ENCODE assay signal across 7 mouse cellular contexts in genomic region chr7:44974383-44975116, GRCm38 (mm10). TPM values are rescaled to one million over a fixed set of nuclear protein-coding genes. Genes with fewer than 3 reads are reported as not detected.
A peak's percentile ranks its signal among the peaks of the same experiment; 100 is the strongest.
DNase-seq lines count a peak whose midpoint lies in the region; ATAC-seq and TF ChIP-seq lines count a peak whose summit lies in the region.

Cpt1c (minus strand) TSS chr7:44974851.

- peak; percentile 98 for DNase-seq in brain, adult 2 months (ENCODE audit: low read depth, low spot score)
- peak; percentile 62 for DNase-seq in kidney, adult 18-20 months
- peak; percentile 90 for DNase-seq in left cerebral cortex, postnatal 4 days
- peak; percentile 84 for DNase-seq in midbrain, embryonic 10.5 days (ENCODE audit: low spot score)
- DNase-seq in spleen, adult 2 months (ENCODE audit: low read depth in 1 of 2, low spot score in 2 of 2): no peak

- H3K9ac ChIP-seq in embryonic facial prominence, embryonic 13.5 days: peak within 1 kb of the TSS; percentile 77

- WGBS in embryonic facial prominence, embryonic 13.5 days: 1% methylated on average over 22 of the region's 22 CpGs
- 1% methylated on average over 22 of the region's 22 CpGs for WGBS in midbrain, embryonic 10.5 days
- 19% methylated on average over 22 of the region's 22 CpGs for WGBS in spleen, adult 2 months

- ATAC-seq in embryonic facial prominence, embryonic 13.5 days (ENCODE audit: insufficient number of reproducible peaks, insufficient read depth, low FRiP score, low TSS enrichment, low read depth): no peak
- ATAC-seq in granulocyte monocyte progenitor cell, adult 5-6 weeks (replicated peaks; ENCODE audit: poor library complexity, severe bottlenecking): 0 out of 2 replicates have a peak, but pooled peaks have one; percentile 22

- no peak for TF ChIP-seq CTCF in spleen, adult 2 months (IDR thresholded peaks at IDR 0.05; ENCODE audit: extremely low read depth, insufficient read depth, insufficient read length, insufficient replicate concordance)

- peak within 1 kb of the TSS; percentile 92 for H3K27ac ChIP-seq in embryonic facial prominence, embryonic 13.5 days
- H3K27ac ChIP-seq in midbrain, embryonic 10.5 days (replicated peaks): peak within 1 kb of the TSS; percentile 82
- H3K27ac ChIP-seq in spleen, adult 2 months (ENCODE audit: insufficient read depth, low read length): no peak within 1 kb of the TSS

- peak within 1 kb of the TSS; percentile 79 for H3K4me2 ChIP-seq in embryonic facial prominence, embryonic 13.5 days

- peak within 1 kb of the TSS; percentile 60 for H3K4me3 ChIP-seq in embryonic facial prominence, embryonic 13.5 days
- H3K4me3 ChIP-seq in midbrain, embryonic 10.5 days: peak within 1 kb of the TSS; percentile 55
- peak within 1 kb of the TSS; percentile 25; the same call in 1 of the 2 replicates for H3K4me3 ChIP-seq in spleen, adult 2 months (ENCODE audit: extremely low read depth, insufficient read depth, insufficient read length)

- no peak for TF ChIP-seq POLR2A in spleen, adult 2 months (IDR thresholded peaks at IDR 0.05; ENCODE audit: low read depth, low read length)

- peaks cover 44% of the 10 kb centered on the region for H3K36me3 ChIP-seq in embryonic facial prominence, embryonic 13.5 days
- H3K36me3 ChIP-seq in midbrain, embryonic 10.5 days: peaks cover 43% of the 10 kb centered on the region
- H3K36me3 ChIP-seq in spleen, adult 2 months (ENCODE audit: control insufficient read depth, insufficient read depth, low read length): peaks cover 18% of the 10 kb centered on the region

- intact Hi-C loops in left cerebral cortex, postnatal 4 days (cut with DNase I): no loop called here

- H3K4me1 ChIP-seq in embryonic facial prominence, embryonic 13.5 days: peaks cover 35% of the 10 kb centered on the region
- peaks cover 63% of the 10 kb centered on the region for H3K4me1 ChIP-seq in midbrain, embryonic 10.5 days
- peaks cover 10% of the 10 kb centered on the region; the same call in 1 of the 2 replicates for H3K4me1 ChIP-seq in spleen, adult 2 months (ENCODE audit: control insufficient read depth, insufficient read depth, insufficient read length)

- no peaks in the 10 kb centered on the region for H3K27me3 ChIP-seq in embryonic facial prominence, embryonic 13.5 days
- no peaks in the 10 kb centered on the region for H3K27me3 ChIP-seq in midbrain, embryonic 10.5 days (ENCODE audit: low read depth, poor library complexity, severe bottlenecking)
- H3K27me3 ChIP-seq in spleen, adult 2 months (ENCODE audit: control insufficient read depth, insufficient read depth, low read length): no peaks in the 10 kb centered on the region

- H3K9me3 ChIP-seq in embryonic facial prominence, embryonic 13.5 days: no peaks in the 10 kb centered on the region
- H3K9me3 ChIP-seq in midbrain, embryonic 10.5 days (replicated peaks): no peaks in the 10 kb centered on the region

RNA-seq across cellular contexts. Expression of gene Cpt1c, which starts in this region (rescaled TPM):
- 32.0 and 39.1 TPM in 2 replicates for polyA plus RNA-seq in embryonic facial prominence, embryonic 13.5 days (2015; fragmentation: Nextera tagmentation; extraction: Ambion mirVana)
- not detected in 2 replicates for total RNA-seq in granulocyte monocyte progenitor cell, adult 5-6 weeks (2014; fragmentation: Nextera tagmentation)
- not detected in 2 replicates for total RNA-seq in granulocyte monocyte progenitor cell, adult 5-6 weeks (2017)
- total RNA-seq in left cerebral cortex, postnatal 4 days (2021): 10 to 100 TPM; 59.7 to 68.8 TPM
- polyA plus RNA-seq in midbrain, embryonic 10.5 days (2016; fragmentation: Nextera tagmentation; extraction: Ambion mirVana): 22.3 and 26.8 TPM in 2 replicates
- 4.8 and 6.1 TPM in 2 replicates for polyA plus RNA-seq in spleen, adult 2 months (2012; rRNA removed)

Comparison
In these comparisons a context has a peak if more than half of its experiments do, and no peak if none do; other contexts are left out.
1. RNA of gene Cpt1c (total RNA-seq): 59.7 to 68.8 TPM in left cerebral cortex, postnatal 4 days; not detected in granulocyte monocyte progenitor cell, adult 5-6 weeks; every median in the first group is over 10 times any median in the second.
2. Peak in ATAC-seq in granulocyte monocyte progenitor cell, adult 5-6 weeks; RNA of the gene not detected or under 1 TPM.
3. DNase-seq: peak in brain, adult 2 months (single experiment), kidney, adult 18-20 months (single experiment), left cerebral cortex, postnatal 4 days (single experiment) and midbrain, embryonic 10.5 days (single experiment); none in spleen, adult 2 months (0 of 2).
4. Peak in every context shown above with its lines, with median percentiles within 50 percentile points of each other: H3K4me3 ChIP-seq.